Mouse (Mus musculus) brown adipose tissue, adult 24 weeks (tissue): ENCODE data around the gene Dffa. TPM values are rescaled to one million over a fixed set of nuclear protein-coding genes. Genes with fewer than 3 reads are reported as not detected.
A peak's percentile ranks its signal among the peaks of the same experiment; 100 is the strongest.
"Not testable (repeated sequence)": the region's sequence is repeated elsewhere in the genome, so short reads cannot be mapped to it uniquely, and the experiment has no call there.

ENCODE experiments used
- H3K27ac ChIP-seq: fragments of 200-500 bp; replicated peaks from 2 replicates; pipeline ENCODE4 v1.5.1; 2012; ENCODE audit warnings: low read depth, mild to moderate bottlenecking, low read length
- H3K4me1 ChIP-seq: fragments of 200-500 bp; 2 replicates; pipeline ENCODE4 v1.6.1; 2012; ENCODE audit warnings: low read length, mixed read lengths; ENCODE audit not compliant: control insufficient read depth, insufficient read depth, insufficient read length
- H3K4me3 ChIP-seq: fragments of 200-500 bp; 2 replicates; pipeline ENCODE4 v1.5.1; 2012; ENCODE audit warnings: low read depth, mild to moderate bottlenecking, low read length, moderate library complexity; ENCODE audit not compliant: insufficient read depth
- polyA plus RNA-seq: library from polyadenylated mRNA; stranded (reverse); fragments of >200 nt; gene quantifications from 2 replicates; pipeline ENCODE4 v1.2.4, GENCODE M21; 2012; ENCODE audit not compliant: missing spikeins, insufficient read depth, insufficient read length

Dffa gene
- polyA plus RNA-seq, 1 experiment, result 11.3 TPM

- Histone ChIP-seq H3K4me1 (peaks cover 10% of the 10 kb centered on the region; the same call in 1 of the 2 replicates), H3K27ac (peak overlapping the region; percentile 56), H3K4me3 (no peak overlapping the region)
Observed at GRCm38 (mm10) chr4:149078261-149078660, 25.7 kb upstream of the Dffa start.

GRCm38 (mm10) chr4:149079629-149080028 is 24.3 kb upstream of the Dffa start:
- H3K4me1 ChIP-seq, result peaks cover 15% of the 10 kb centered on the region
- no peak overlapping the region for H3K4me3 ChIP-seq
- H3K27ac ChIP-seq, result peak overlapping the region; percentile 74

GRCm38 (mm10) chr4:149080111-149080510 is 23.8 kb upstream of the Dffa start:
- Histone ChIP-seq H3K4me3 (no peak overlapping the region), H3K4me1 (peaks cover 18% of the 10 kb centered on the region), H3K27ac (peak overlapping the region; percentile 34)

- Histone ChIP-seq H3K27ac (peak overlapping the region; percentile 76), H3K4me3 (peak overlapping the region; percentile 21; the same call in 1 of the 2 replicates), H3K4me1 (peaks cover 22% of the 10 kb centered on the region)
Observed at GRCm38 (mm10) chr4:149081528-149081927, 22.4 kb upstream of the Dffa start.

GRCm38 (mm10) chr4:149085381-149085780 is 18.6 kb upstream of the Dffa start:
- Histone ChIP-seq H3K4me3 (no peak overlapping the region), H3K27ac (peak overlapping the region; percentile 59), H3K4me1 (peaks cover 18% of the 10 kb centered on the region)

GRCm38 (mm10) chr4:149091364-149091763 is 12.6 kb upstream of the Dffa start:
- Histone ChIP-seq H3K4me1 (peaks cover 12% of the 10 kb centered on the region), H3K27ac (no peak overlapping the region), H3K4me3 (no peak overlapping the region)

GRCm38 (mm10) chr4:149097956-149098355 is 6.0 kb upstream of the Dffa start:
- H3K27ac ChIP-seq, result peak overlapping the region; percentile 93
- H3K4me3 ChIP-seq, result peak overlapping the region; percentile 95
- H3K4me1 ChIP-seq, result peaks cover 8% of the 10 kb centered on the region

GRCm38 (mm10) chr4:149098571-149098970 is 5.4 kb upstream of the Dffa start:
- H3K4me3 ChIP-seq, result peak overlapping the region; percentile 95
- H3K4me1 ChIP-seq, result peaks cover 8% of the 10 kb centered on the region
- H3K27ac ChIP-seq, result peak overlapping the region; percentile 93

GRCm38 (mm10) chr4:149099369-149100017 is 4.5 kb upstream of the Dffa start, which contains the start of gene Pex14:
Gene Pex14, minus strand, starts transcription at chr4:149099876.
- Histone ChIP-seq H3K4me3 (peak within 1 kb of the TSS; percentile 95), H3K4me1 (peaks cover 8% of the 10 kb centered on the region), H3K27ac (peak within 1 kb of the TSS; percentile 93)

- not testable (repeated sequence) for H3K4me3 ChIP-seq, H3K4me1 ChIP-seq, H3K27ac ChIP-seq
Observed at GRCm38 (mm10) chr4:149100449-149100848, 3.5 kb upstream of the Dffa start.

GRCm38 (mm10) chr4:149101456-149101855 is 2.5 kb upstream of the Dffa start:
- Histone ChIP-seq H3K4me3 (no peak overlapping the region), H3K27ac (no peak overlapping the region), H3K4me1 (peaks cover 3% of the 10 kb centered on the region; the same call in 1 of the 2 replicates)

- H3K27ac ChIP-seq, H3K4me3 ChIP-seq: not testable (repeated sequence)
Observed at GRCm38 (mm10) chr4:149119978-149120562, 16.1 kb downstream of the Dffa start.

GRCm38 (mm10) chr4:149123432-149123831 is 19.5 kb downstream of the Dffa start:
- no peak overlapping the region for H3K27ac ChIP-seq
- H3K4me3 ChIP-seq, result no peak overlapping the region
- H3K4me1 ChIP-seq, result no peaks in the 10 kb centered on the region

More at GRCm38 (mm10) chr4:149119978-149120562, 16.1 kb downstream of the Dffa start:
- H3K4me1 ChIP-seq, result not testable (repeated sequence)

- Histone ChIP-seq H3K27ac (no peak overlapping the region), H3K4me1 (no peaks in the 10 kb centered on the region), H3K4me3 (no peak overlapping the region)
Observed at GRCm38 (mm10) chr4:149125341-149126114, 21.6 kb downstream of the Dffa start.

- Histone ChIP-seq H3K4me1 (no peaks in the 10 kb centered on the region), H3K4me3 (no peak overlapping the region), H3K27ac (no peak overlapping the region)
Observed at GRCm38 (mm10) chr4:149126115-149126509, 22.2 kb downstream of the Dffa start.
